ENCODE assay signal across 8 mouse cellular contexts in genomic region chr7:132713483-132714126, GRCm38 (mm10).
DNase-seq lines count a peak whose midpoint lies in the region; ATAC-seq lines count a peak whose summit lies in the region.

No protein-coding gene starts in this region.

- no peaks in the 10 kb centered on the region for H3K9me3 ChIP-seq in embryonic facial prominence, embryonic 12.5 days
- no peaks in the 10 kb centered on the region for H3K9me3 ChIP-seq in megakaryocyte, embryonic 14.5 days

- 0 out of 2 replicates have a peak, but pooled peaks cover 11% of the 10 kb centered on the region for H3K36me3 ChIP-seq in embryonic facial prominence, embryonic 12.5 days
- peaks cover 85% of the 10 kb centered on the region for H3K36me3 ChIP-seq in megakaryocyte, embryonic 14.5 days (replicated peaks; ENCODE audit: low read length)

- 60% methylated on average over 8 of the region's 8 CpGs for WGBS in embryonic facial prominence, embryonic 12.5 days

- peaks cover 38% of the 10 kb centered on the region for H3K4me1 ChIP-seq in embryonic facial prominence, embryonic 12.5 days
- H3K4me1 ChIP-seq in megakaryocyte, embryonic 14.5 days, result peaks cover 98% of the 10 kb centered on the region

- H3K27ac ChIP-seq in embryonic facial prominence, embryonic 12.5 days, result peak overlapping the region; percentile 85

- intact Hi-C loops in heart, postnatal 14 days (cut with DNase I), result loop anchor here (5.0 kb wide), 3 partner anchors 41 to 99 kb away; partner anchors contain the start of gene Fam53b

- ATAC-seq in embryonic facial prominence, embryonic 12.5 days (ENCODE audit: insufficient number of reproducible peaks, insufficient read depth, low FRiP score, low TSS enrichment), result no peak

- peak; percentile 35 for DNase-seq in cerebellum, adult 8-10 months
- DNase-seq in cerebellum, postnatal 10 days, result no peak
- DNase-seq in heart, postnatal 14 days, result peak; percentile 67 to 71
- peak; percentile 69 to 78 for DNase-seq in kidney, postnatal 4 days
- DNase-seq in frontal cortex, postnatal 36 days (ENCODE audit: low spot score in 2 of 2), result no peak
- DNase-seq in c-Kit-positive CD71-positive TER-119-positive erythroid progenitor cells, embryonic 14.5 days (ENCODE audit: low spot score), result no peak

- no peaks in the 10 kb centered on the region for H3K27me3 ChIP-seq in embryonic facial prominence, embryonic 12.5 days
- H3K27me3 ChIP-seq in megakaryocyte, embryonic 14.5 days (replicated peaks), result no peaks in the 10 kb centered on the region

- no peak overlapping the region for H3K4me2 ChIP-seq in embryonic facial prominence, embryonic 12.5 days (replicated peaks)

- no peak overlapping the region for H3K9ac ChIP-seq in embryonic facial prominence, embryonic 12.5 days

- no peak overlapping the region for H3K4me3 ChIP-seq in embryonic facial prominence, embryonic 12.5 days
- H3K4me3 ChIP-seq in megakaryocyte, embryonic 14.5 days (replicated peaks), result peak overlapping the region; percentile 85

Comparison
In these comparisons a context has a peak if more than half of its experiments do, and no peak if none do; other contexts are left out.
1. DNase-seq: peak in cerebellum, adult 8-10 months (single experiment), heart, postnatal 14 days (2 of 2) and kidney, postnatal 4 days (2 of 2); none in cerebellum, postnatal 10 days (0 of 2), frontal cortex, postnatal 36 days (0 of 2) and c-Kit-positive CD71-positive TER-119-positive erythroid progenitor cells, embryonic 14.5 days (single experiment).